Mouse (Mus musculus): ENCODE measurements at regions not wholly inside any gene's neighbourhood (a gene's known extent, or its start where the extent isn't known, plus 50 kb on each side); places are given as distances from the start of the nearest gene placed in this dataset.
A peak's percentile ranks its signal among the peaks of the same experiment; 100 is the strongest.

GRCm38 (mm10) chr1:52302557-52302956 is 69.5 kb upstream of the Gls start:
- no peak overlapping the region for H3K9ac ChIP-seq (ENCODE audit: low read length)
- H3K4me3 ChIP-seq (ENCODE audit: low read depth, low read length), result no peak overlapping the region
- H3K9me3 ChIP-seq (ENCODE audit: control insufficient read depth, low read length), result no peaks in the 10 kb centered on the region
- H3K27ac ChIP-seq (replicated peaks), result no peak overlapping the region
- no peak overlapping the region for H3K4me2 ChIP-seq (replicated peaks; ENCODE audit: low read depth)
- DNase-seq (ENCODE audit: low spot score) (peak; percentile 70), ATAC-seq (ENCODE audit: low FRiP score, low TSS enrichment) (no peak)
- H3K4me1 ChIP-seq (replicated peaks; ENCODE audit: control insufficient read depth, insufficient read depth), result no peaks in the 10 kb centered on the region
- 8% methylated on average over 6 of the region's 6 CpGs for whole genome bisulfite sequencing
- TF ChIP-seq CTCF (IDR thresholded peaks at IDR 0.05; ENCODE audit: low read depth) (peak; percentile 83), EP300 (optimal IDR thresholded peaks at IDR 0.05) (no peak)
- H3K36me3 ChIP-seq (ENCODE audit: control insufficient read depth, insufficient read depth, low read length), result no peaks in the 10 kb centered on the region
- H3K27me3 ChIP-seq (ENCODE audit: control insufficient read depth, insufficient read depth, low read length), result no peaks in the 10 kb centered on the region

- no peak overlapping the region for H3K9ac ChIP-seq (ENCODE audit: low read length)
- no peak overlapping the region for H3K27ac ChIP-seq (replicated peaks)
- no peak overlapping the region for H3K4me2 ChIP-seq (replicated peaks; ENCODE audit: low read depth)
- no peaks in the 10 kb centered on the region for H3K36me3 ChIP-seq (ENCODE audit: control insufficient read depth, insufficient read depth, low read length)
- TF ChIP-seq CTCF (IDR thresholded peaks at IDR 0.05; ENCODE audit: low read depth) (peak; percentile 73), EP300 (optimal IDR thresholded peaks at IDR 0.05) (no peak)
- no peak for DNase-seq (ENCODE audit: low spot score)
- no peaks in the 10 kb centered on the region for H3K4me1 ChIP-seq (replicated peaks; ENCODE audit: control insufficient read depth, insufficient read depth)
- 55% methylated on average over 2 of the region's 2 CpGs for WGBS
- H3K4me3 ChIP-seq (ENCODE audit: low read depth, low read length), result no peak overlapping the region
- H3K9me3 ChIP-seq (ENCODE audit: control insufficient read depth, low read length), result no peaks in the 10 kb centered on the region
- ATAC-seq (ENCODE audit: low FRiP score, low TSS enrichment), result no peak
- no peaks in the 10 kb centered on the region for H3K27me3 ChIP-seq (ENCODE audit: control insufficient read depth, insufficient read depth, low read length)
These were observed 68.2 kb upstream of the Gls start for GRCm38 (mm10) chr1:52301266-52301665.

GRCm38 (mm10) chr1:52299559-52299958 is 66.5 kb upstream of the Gls start:
- no peak overlapping the region for H3K9ac ChIP-seq (ENCODE audit: low read length)
- DNase-seq (ENCODE audit: low spot score) (no peak), ATAC-seq (ENCODE audit: low FRiP score, low TSS enrichment) (no peak)
- H3K4me3 ChIP-seq (ENCODE audit: low read depth, low read length), result no peak overlapping the region
- no peaks in the 10 kb centered on the region for H3K36me3 ChIP-seq (ENCODE audit: control insufficient read depth, insufficient read depth, low read length)
- H3K27ac ChIP-seq (replicated peaks), result no peak overlapping the region
- H3K27me3 ChIP-seq (ENCODE audit: control insufficient read depth, insufficient read depth, low read length), result no peaks in the 10 kb centered on the region
- no peak overlapping the region for H3K4me2 ChIP-seq (replicated peaks; ENCODE audit: low read depth)
- 60% methylated on average over 7 of the region's 7 CpGs for WGBS
- H3K9me3 ChIP-seq (ENCODE audit: control insufficient read depth, low read length), result no peaks in the 10 kb centered on the region
- TF ChIP-seq EP300 (optimal IDR thresholded peaks at IDR 0.05), result no peak
- peak; percentile 73 for TF ChIP-seq CTCF (IDR thresholded peaks at IDR 0.05; ENCODE audit: low read depth)
- H3K4me1 ChIP-seq (replicated peaks; ENCODE audit: control insufficient read depth, insufficient read depth), result no peaks in the 10 kb centered on the region

GRCm38 (mm10) chr1:52298336-52298735 is 65.3 kb upstream of the Gls start:
- DNase-seq (ENCODE audit: low spot score) (no peak), ATAC-seq (ENCODE audit: low FRiP score, low TSS enrichment) (no peak)
- H3K4me1 ChIP-seq (replicated peaks; ENCODE audit: control insufficient read depth, insufficient read depth), result no peaks in the 10 kb centered on the region
- H3K9ac ChIP-seq (ENCODE audit: low read length), result no peak overlapping the region
- H3K36me3 ChIP-seq (ENCODE audit: control insufficient read depth, insufficient read depth, low read length), result no peaks in the 10 kb centered on the region
- 64% methylated on average over 5 of the region's 5 CpGs for WGBS
- H3K9me3 ChIP-seq (ENCODE audit: control insufficient read depth, low read length), result no peaks in the 10 kb centered on the region
- H3K4me2 ChIP-seq (replicated peaks; ENCODE audit: low read depth), result no peak overlapping the region
- H3K4me3 ChIP-seq (ENCODE audit: low read depth, low read length), result no peak overlapping the region
- H3K27me3 ChIP-seq (ENCODE audit: control insufficient read depth, insufficient read depth, low read length), result no peaks in the 10 kb centered on the region
- TF ChIP-seq EP300 (optimal IDR thresholded peaks at IDR 0.05) (no peak), CTCF (IDR thresholded peaks at IDR 0.05; ENCODE audit: low read depth) (no peak)
- H3K27ac ChIP-seq (replicated peaks), result no peak overlapping the region

GRCm38 (mm10) chr1:52296178-52296577 is 63.1 kb upstream of the Gls start:
- ATAC-seq (ENCODE audit: low FRiP score, low TSS enrichment), result no peak
- DNase-seq (ENCODE audit: low spot score), result no peak
- H3K4me2 ChIP-seq (replicated peaks; ENCODE audit: low read depth), result no peak overlapping the region
- H3K9me3 ChIP-seq (ENCODE audit: control insufficient read depth, low read length), result no peaks in the 10 kb centered on the region
- TF ChIP-seq CTCF (IDR thresholded peaks at IDR 0.05; ENCODE audit: low read depth) (no peak), EP300 (optimal IDR thresholded peaks at IDR 0.05) (no peak)
- no peaks in the 10 kb centered on the region for H3K36me3 ChIP-seq (ENCODE audit: control insufficient read depth, insufficient read depth, low read length)
- no peak overlapping the region for H3K9ac ChIP-seq (ENCODE audit: low read length)
- no peaks in the 10 kb centered on the region for H3K27me3 ChIP-seq (ENCODE audit: control insufficient read depth, insufficient read depth, low read length)
- 38% methylated on average over 2 of the region's 2 CpGs for WGBS
- no peak overlapping the region for H3K27ac ChIP-seq (replicated peaks)
- no peaks in the 10 kb centered on the region for H3K4me1 ChIP-seq (replicated peaks; ENCODE audit: control insufficient read depth, insufficient read depth)
- H3K4me3 ChIP-seq (ENCODE audit: low read depth, low read length), result no peak overlapping the region

GRCm38 (mm10) chr1:52294521-52294920 is 61.5 kb upstream of the Gls start:
- Histone ChIP-seq H3K27ac (replicated peaks) (no peak overlapping the region), H3K36me3 (ENCODE audit: control insufficient read depth, insufficient read depth, low read length) (no peaks in the 10 kb centered on the region), H3K27me3 (ENCODE audit: control insufficient read depth, insufficient read depth, low read length) (no peaks in the 10 kb centered on the region), H3K9ac (ENCODE audit: low read length) (no peak overlapping the region), H3K4me2 (replicated peaks; ENCODE audit: low read depth) (no peak overlapping the region), H3K4me3 (ENCODE audit: low read depth, low read length) (no peak overlapping the region), H3K9me3 (ENCODE audit: control insufficient read depth, low read length) (no peaks in the 10 kb centered on the region), H3K4me1 (replicated peaks; ENCODE audit: control insufficient read depth, insufficient read depth) (no peaks in the 10 kb centered on the region)
- ATAC-seq (ENCODE audit: low FRiP score, low TSS enrichment), result no peak
- no peak for DNase-seq (ENCODE audit: low spot score)
- WGBS, result 71% methylated on average over 2 of the region's 2 CpGs
- TF ChIP-seq CTCF (IDR thresholded peaks at IDR 0.05; ENCODE audit: low read depth), result no peak
- TF ChIP-seq EP300 (optimal IDR thresholded peaks at IDR 0.05), result no peak
